Mouse (Mus musculus) spleen, postnatal 10 days (tissue): ENCODE data around the gene Kif26a.

Source experiments
- DNase-seq, 2 experiments: peaks; one replicate each; pipeline ENCODE4 v3.0.0; 2021 to 2022; ENCODE audit warnings: low spot score in 2 of 2

The Kif26a gene

GRCm38 (mm10) chr12:112130161-112130860, 15.7 kb upstream of the Kif26a start:
- peak; percentile 40 to 70 for DNase-seq

GRCm38 (mm10) chr12:112130957-112131356, 15.1 kb upstream of the Kif26a start:
- no peak for DNase-seq

- DNase-seq = peak in 1 of 2 experiments; percentile 52
These were observed 5.8 kb upstream of the Kif26a start for GRCm38 (mm10) chr12:112140231-112140630.

- no peak for DNase-seq
These were observed 5.3 kb upstream of the Kif26a start for GRCm38 (mm10) chr12:112140745-112141144.

- peak in 1 of 2 experiments; percentile 60 for DNase-seq
These were observed 4.7 kb upstream of the Kif26a start for GRCm38 (mm10) chr12:112141300-112141699.

- no peak for DNase-seq
These were observed 2.7 kb upstream of the Kif26a start for GRCm38 (mm10) chr12:112143116-112143832.

GRCm38 (mm10) chr12:112143833-112144201, 2.2 kb upstream of the Kif26a start:
- DNase-seq = no peak

GRCm38 (mm10) chr12:112144377-112145115, 1.5 kb upstream of the Kif26a start:
- DNase-seq = no peak

- peak; percentile 64 to 80 for DNase-seq
These were observed 665 bp upstream of the Kif26a start for GRCm38 (mm10) chr12:112145211-112145874.

- no peak for DNase-seq
These were observed 1.4 kb downstream of the Kif26a start for GRCm38 (mm10) chr12:112147365-112147764.

GRCm38 (mm10) chr12:112150011-112150410, 4.0 kb downstream of the Kif26a start:
- no peak for DNase-seq

- no peak for DNase-seq
These were observed 5.4 kb downstream of the Kif26a start for GRCm38 (mm10) chr12:112151244-112151979.

- DNase-seq = no peak
These were observed 6.0 kb downstream of the Kif26a start for GRCm38 (mm10) chr12:112151980-112152362.

- no peak for DNase-seq
These were observed 7.6 kb downstream of the Kif26a start for GRCm38 (mm10) chr12:112153597-112153996.

GRCm38 (mm10) chr12:112154476-112154875, 8.5 kb downstream of the Kif26a start:
- DNase-seq = no peak

- no peak for DNase-seq
These were observed 9.4 kb downstream of the Kif26a start for GRCm38 (mm10) chr12:112155218-112156051.

GRCm38 (mm10) chr12:112156804-112157203, 10.8 kb downstream of the Kif26a start:
- no peak for DNase-seq

GRCm38 (mm10) chr12:112158246-112158645, 12.2 kb downstream of the Kif26a start:
- no peak for DNase-seq

- no peak for DNase-seq
These were observed 12.8 kb downstream of the Kif26a start for GRCm38 (mm10) chr12:112158784-112159183.
